Mouse (Mus musculus) forebrain, embryonic 13.5 days (tissue): Measurements from ENCODE around the gene Zbtb42. TPM values are rescaled to one million over a fixed set of nuclear protein-coding genes. Genes with fewer than 3 reads are reported as not detected.

ENCODE experiments used
- ATAC-seq: fragments of 200-750 bp; cut with Nextera tagmentation; 2 replicates; pipeline ENCODE4 v1.8.0; 2017
- H3K27ac ChIP-seq: fragments of 300-500 bp; sonication (generic); 2 replicates; pipeline ENCODE4 v1.5.1; 2015; ENCODE audit warnings: inconsistent platforms, mild to moderate bottlenecking, moderate library complexity
- H3K27me3 ChIP-seq: fragments of 300-500 bp; sonication (generic); 2 replicates; pipeline ENCODE4 v1.6.1; 2015; ENCODE audit warnings: mild to moderate bottlenecking, inconsistent platforms
- H3K36me3 ChIP-seq: fragments of 300-500 bp; sonication (generic); 2 replicates; pipeline ENCODE4 v1.6.1; 2015; ENCODE audit warnings: mild to moderate bottlenecking, inconsistent platforms; ENCODE audit not compliant: poor library complexity, severe bottlenecking
- H3K4me1 ChIP-seq: fragments of 300-500 bp; sonication (generic); 2 replicates; pipeline ENCODE4 v1.6.1; 2015; ENCODE audit warnings: inconsistent platforms
- H3K4me2 ChIP-seq: fragments of 300-500 bp; sonication (generic); 2 replicates; pipeline ENCODE4 v1.6.1; 2015; ENCODE audit warnings: inconsistent platforms, mild to moderate bottlenecking, moderate library complexity
- H3K4me3 ChIP-seq: fragments of 300-500 bp; sonication (generic); 2 replicates; pipeline ENCODE4 v1.5.1; 2015; ENCODE audit warnings: mild to moderate bottlenecking, inconsistent platforms
- H3K9ac ChIP-seq: fragments of 300-500 bp; sonication (generic); 2 replicates; pipeline ENCODE4 v1.6.1; 2015; ENCODE audit warnings: mild to moderate bottlenecking, inconsistent platforms
- H3K9me3 ChIP-seq: fragments of 300-500 bp; sonication (generic); replicated peaks from 2 replicates; pipeline ENCODE4 v1.6.1; 2016; ENCODE audit warnings: inconsistent platforms
- whole genome bisulfite sequencing: fragments of 180-500 bp; shearing (Covaris S2); methylation state at CpG from one replicate; pipeline ENCODE4 v1.1.7; 2015; 5-methylcytosine and 5-hydroxymethylcytosine counted together
- polyA plus RNA-seq: library from polyadenylated mRNA; unstranded; fragments of >200 nt; fragmentation: Nextera tagmentation; extraction: Ambion mirVana; gene quantifications from 2 replicates; pipeline ENCODE4 v1.2.1, GENCODE M21; 2015

Zbtb42 gene
- polyA plus RNA-seq, 1 experiment from 2014 or later, result 2.1 TPM

- H3K36me3 ChIP-seq, result peaks cover 26% of the 10 kb centered on the region
- peaks cover 66% of the 10 kb centered on the region for H3K4me1 ChIP-seq
- H3K27ac ChIP-seq, result peak within 1 kb of the TSS; percentile 92
- peak within 1 kb of the TSS; percentile 98 for H3K4me3 ChIP-seq
- peak within 1 kb of the TSS; percentile 100 for H3K9ac ChIP-seq
- peaks cover 24% of the 10 kb centered on the region for H3K27me3 ChIP-seq
- 2% methylated on average over 18 of the region's 70 CpGs for WGBS
- no peaks in the 10 kb centered on the region for H3K9me3 ChIP-seq
- peak; percentile 20 for ATAC-seq
- peak within 1 kb of the TSS; percentile 92 for H3K4me2 ChIP-seq
Observed at GRCm38 (mm10) chr12:112674132-112675011, 4.3 kb upstream of the Zbtb42 start, which contains the start of gene Akt1. Gene Akt1, minus strand, starts transcription at chr12:112674884.

- Histone ChIP-seq H3K4me2 (peak overlapping the region; percentile 92), H3K9ac (peak overlapping the region; percentile 100), H3K9me3 (no peaks in the 10 kb centered on the region), H3K27ac (peak overlapping the region; percentile 92), H3K4me1 (peaks cover 68% of the 10 kb centered on the region), H3K36me3 (peaks cover 15% of the 10 kb centered on the region), H3K27me3 (peaks cover 34% of the 10 kb centered on the region), H3K4me3 (peak overlapping the region; percentile 98)
- ATAC-seq, result peak; percentile 29
- WGBS, result 15% methylated on average over 18 of the region's 18 CpGs
Observed at GRCm38 (mm10) chr12:112675245-112676035, 3.2 kb upstream of the Zbtb42 start.

- H3K36me3 ChIP-seq, result no peaks in the 10 kb centered on the region
- 56% methylated on average over 5 of the region's 5 CpGs for WGBS
- no peak overlapping the region for H3K4me3 ChIP-seq
- peaks cover 46% of the 10 kb centered on the region for H3K27me3 ChIP-seq
- H3K9ac ChIP-seq, result no peak overlapping the region
- no peak overlapping the region for H3K4me2 ChIP-seq
- no peaks in the 10 kb centered on the region for H3K9me3 ChIP-seq
- no peak overlapping the region for H3K27ac ChIP-seq
- no peak for ATAC-seq
- peaks cover 52% of the 10 kb centered on the region for H3K4me1 ChIP-seq
Observed at GRCm38 (mm10) chr12:112677076-112677475, 1.6 kb upstream of the Zbtb42 start.

GRCm38 (mm10) chr12:112677943-112678554 is 579 bp upstream of the Zbtb42 start:
- no peak for ATAC-seq
- 16% methylated on average over 19 of the region's 19 CpGs for WGBS
- Histone ChIP-seq H3K27ac (no peak overlapping the region), H3K4me3 (peak overlapping the region; percentile 59), H3K27me3 (peaks cover 46% of the 10 kb centered on the region), H3K9ac (peak overlapping the region; percentile 71; the same call in 1 of the 2 replicates), H3K4me2 (peak overlapping the region; percentile 95), H3K4me1 (peaks cover 42% of the 10 kb centered on the region), H3K36me3 (no peaks in the 10 kb centered on the region), H3K9me3 (no peaks in the 10 kb centered on the region)

- H3K36me3 ChIP-seq, result no peaks in the 10 kb centered on the region
- peak overlapping the region; percentile 59 for H3K4me3 ChIP-seq
- peaks cover 46% of the 10 kb centered on the region for H3K27me3 ChIP-seq
- no peak overlapping the region for H3K27ac ChIP-seq
- peak overlapping the region; percentile 95 for H3K4me2 ChIP-seq
- peak overlapping the region; percentile 71 for H3K9ac ChIP-seq
- WGBS, result 5% methylated on average over 61 of the region's 87 CpGs
- ATAC-seq, result peak; percentile 48
- H3K9me3 ChIP-seq, result no peaks in the 10 kb centered on the region
- peaks cover 40% of the 10 kb centered on the region for H3K4me1 ChIP-seq
Observed at GRCm38 (mm10) chr12:112679027-112679996, 684 bp downstream of the Zbtb42 start.

GRCm38 (mm10) chr12:112683351-112683750 is 4.7 kb downstream of the Zbtb42 start:
- ATAC-seq, result no peak
- H3K36me3 ChIP-seq, result no peaks in the 10 kb centered on the region
- WGBS, result 52% methylated on average over 7 of the region's 7 CpGs
- H3K9ac ChIP-seq, result no peak overlapping the region
- no peak overlapping the region for H3K27ac ChIP-seq
- H3K4me1 ChIP-seq, result peaks cover 17% of the 10 kb centered on the region
- H3K4me3 ChIP-seq, result no peak overlapping the region
- no peak overlapping the region for H3K4me2 ChIP-seq
- H3K9me3 ChIP-seq, result no peaks in the 10 kb centered on the region
- H3K27me3 ChIP-seq, result peaks cover 33% of the 10 kb centered on the region

GRCm38 (mm10) chr12:112688458-112688857 is 9.8 kb downstream of the Zbtb42 start:
- ATAC-seq, result no peak
- 81% methylated on average over 15 of the region's 15 CpGs for WGBS
- peaks cover 13% of the 10 kb centered on the region for H3K4me1 ChIP-seq

GRCm38 (mm10) chr12:112693185-112694126 is 14.8 kb downstream of the Zbtb42 start:
- Histone ChIP-seq H3K4me3 (peak overlapping the region; percentile 69), H3K27me3 (0 out of 2 replicates have a peak, but pooled peaks cover 10% of the 10 kb centered on the region), H3K36me3 (no peaks in the 10 kb centered on the region), H3K9me3 (no peaks in the 10 kb centered on the region), H3K4me2 (peak overlapping the region; percentile 87), H3K27ac (peak overlapping the region; percentile 90), H3K4me1 (peaks cover 18% of the 10 kb centered on the region), H3K9ac (peak overlapping the region; percentile 96)
- ATAC-seq, result peak; percentile 97
- 3% methylated on average over 54 of the region's 54 CpGs for WGBS

More at GRCm38 (mm10) chr12:112688458-112688857, 9.8 kb downstream of the Zbtb42 start:
- Histone ChIP-seq H3K36me3 (no peaks in the 10 kb centered on the region), H3K27me3 (no peaks in the 10 kb centered on the region), H3K27ac (no peak overlapping the region), H3K4me3 (no peak overlapping the region), H3K9ac (no peak overlapping the region), H3K9me3 (no peaks in the 10 kb centered on the region), H3K4me2 (no peak overlapping the region)

- Histone ChIP-seq H3K9ac (peak overlapping the region; percentile 96), H3K4me1 (peaks cover 18% of the 10 kb centered on the region), H3K4me2 (peak overlapping the region; percentile 87), H3K36me3 (no peaks in the 10 kb centered on the region), H3K9me3 (no peaks in the 10 kb centered on the region), H3K27me3 (peaks cover 15% of the 10 kb centered on the region; the same call in 1 of the 2 replicates), H3K4me3 (peak overlapping the region; percentile 69), H3K27ac (peak overlapping the region; percentile 90)
- no peak for ATAC-seq
- WGBS, result 82% methylated on average over 10 of the region's 10 CpGs
Observed at GRCm38 (mm10) chr12:112694127-112694475, 15.5 kb downstream of the Zbtb42 start.

GRCm38 (mm10) chr12:112696806-112697425 is 18.3 kb downstream of the Zbtb42 start:
- whole genome bisulfite sequencing, result 84% methylated on average over 3 of the region's 3 CpGs
- Histone ChIP-seq H3K27me3 (peaks cover 27% of the 10 kb centered on the region), H3K36me3 (no peaks in the 10 kb centered on the region), H3K4me3 (no peak overlapping the region), H3K4me1 (peaks cover 30% of the 10 kb centered on the region), H3K27ac (no peak overlapping the region), H3K4me2 (no peak overlapping the region), H3K9ac (no peak overlapping the region), H3K9me3 (no peaks in the 10 kb centered on the region)
- ATAC-seq, result no peak
